Mouse (Mus musculus): ENCODE measurements around the gene Ovol3.

Gene Ovol3

DNA sequence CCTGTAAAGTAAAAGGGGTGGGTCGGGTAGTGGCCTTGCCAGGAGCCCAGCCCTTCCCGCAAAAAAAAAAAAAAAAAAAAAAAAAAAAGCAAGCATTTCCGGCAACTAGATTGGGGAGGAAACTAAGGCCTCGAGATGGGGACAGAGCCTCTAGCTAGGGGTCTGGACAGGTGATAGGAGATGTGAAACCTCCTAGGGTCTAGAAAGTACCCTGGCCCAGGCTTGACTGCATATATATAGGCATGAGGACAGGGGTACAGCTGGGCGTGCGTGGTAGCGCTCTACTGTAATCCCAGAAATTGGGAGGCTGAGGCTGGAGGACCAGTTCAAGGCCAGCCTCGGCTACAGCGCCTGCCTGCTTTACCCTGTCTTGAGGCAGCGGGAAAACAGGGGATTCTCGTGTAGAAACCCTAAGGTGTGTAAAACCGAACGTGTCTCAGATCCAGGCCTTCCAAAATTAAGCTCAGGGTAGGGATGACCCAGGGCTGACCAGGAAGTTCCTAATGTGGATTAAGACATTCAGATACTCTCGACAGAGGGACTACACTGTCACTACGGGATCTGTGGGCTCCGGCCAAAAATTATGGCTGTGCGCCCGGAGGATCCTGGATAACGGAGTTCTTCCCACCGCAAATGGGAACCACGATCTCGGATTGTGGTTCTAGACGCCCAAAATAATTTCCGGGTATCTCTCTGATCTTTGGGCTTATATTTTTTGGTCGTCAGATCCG, 41.3 kb downstream of the Ovol3 start:
- no peak for DNase-seq (ENCODE audit: low spot score in 2 of 2)

DNA sequence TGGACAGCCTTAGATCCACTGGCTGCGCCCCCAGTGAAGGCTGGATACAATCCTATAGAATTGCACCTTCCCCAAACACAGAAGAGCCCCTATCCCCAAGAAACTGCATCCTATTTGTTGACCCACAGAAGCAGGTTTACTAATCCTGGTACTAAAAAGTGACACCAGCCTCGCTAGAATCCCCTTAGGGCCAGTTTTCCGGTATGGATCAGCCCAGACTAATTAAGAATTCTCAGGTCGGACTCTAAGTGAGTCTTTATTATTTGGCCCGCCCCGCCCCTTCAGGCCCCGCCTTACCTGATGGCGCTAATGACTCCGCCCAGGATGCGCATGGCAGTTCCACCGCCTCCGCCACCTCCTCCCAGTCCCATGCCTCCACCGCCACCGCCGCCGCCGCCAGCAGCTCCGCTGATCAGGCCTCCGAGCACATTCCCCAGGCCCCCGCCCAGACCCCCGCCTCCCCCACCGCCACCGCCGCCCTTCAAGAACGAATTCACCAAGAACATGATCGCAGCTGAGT, 41.9 kb downstream of the Ovol3 start:
- peak in 1 of 2 experiments; percentile 69 for DNase-seq (ENCODE audit: low spot score in 2 of 2)

DNA sequence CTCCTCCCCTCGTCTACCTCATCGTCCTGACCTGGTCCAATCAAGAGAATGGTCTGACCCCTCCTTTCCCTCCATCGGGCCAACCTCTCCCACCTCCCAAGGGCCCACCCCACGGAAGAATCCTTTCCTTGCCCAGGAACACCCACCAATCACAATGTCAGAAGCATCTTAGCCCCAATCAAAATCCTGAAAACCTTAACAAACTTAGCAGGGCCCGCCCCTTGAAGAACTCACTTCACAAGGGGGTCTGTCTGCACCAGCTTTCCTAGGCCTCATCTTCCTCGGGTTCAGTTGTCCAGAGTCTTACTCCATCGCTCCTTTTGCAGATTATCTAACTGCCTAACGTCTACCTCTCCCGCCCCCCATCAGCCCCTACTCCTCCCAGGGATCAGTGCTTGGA, 42.5 kb downstream of the Ovol3 start:
- DNase-seq (ENCODE audit: low spot score in 2 of 2): no peak

DNA sequence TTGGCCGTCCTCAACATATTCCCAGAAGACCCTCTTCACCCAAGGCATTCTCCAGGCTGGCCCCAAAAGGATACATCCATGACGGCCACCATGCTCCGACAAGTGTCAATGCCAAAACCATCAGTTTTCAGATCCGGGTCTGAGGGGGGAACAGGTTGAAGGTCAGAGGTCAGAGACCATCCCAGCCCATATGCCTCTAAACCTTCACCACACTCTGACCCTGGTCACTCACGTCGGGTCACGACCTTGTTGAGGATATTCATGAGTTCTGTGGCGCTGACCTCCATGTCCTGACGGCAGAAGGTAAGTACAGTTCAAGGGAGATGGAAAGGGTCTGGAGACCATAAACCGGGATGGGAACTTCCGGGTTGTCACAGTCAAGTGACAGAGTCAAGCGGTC, 43.4 kb downstream of the Ovol3 start:
- no peak for DNase-seq (ENCODE audit: low spot score in 2 of 2)

DNA sequence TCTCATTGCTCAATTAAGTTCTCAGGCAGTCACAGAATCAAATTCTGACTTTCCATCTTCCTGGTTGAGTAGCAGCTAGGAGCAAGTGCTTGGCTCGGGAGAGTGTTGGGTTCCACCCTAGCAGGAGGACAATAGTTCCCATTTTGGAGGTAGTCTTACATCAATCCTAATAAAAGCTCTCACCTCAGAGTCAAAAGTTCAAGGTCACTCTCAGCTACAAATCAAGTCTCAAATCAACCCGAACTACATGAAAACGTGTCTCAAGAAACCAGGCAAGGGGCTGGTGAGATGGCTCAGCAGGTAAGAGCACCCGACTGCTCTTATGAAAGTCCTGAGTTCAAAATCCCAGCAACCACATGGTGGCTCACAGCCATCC, 46.4 kb downstream of the Ovol3 start:
- DNase-seq (ENCODE audit: low spot score in 2 of 2): no peak

DNA sequence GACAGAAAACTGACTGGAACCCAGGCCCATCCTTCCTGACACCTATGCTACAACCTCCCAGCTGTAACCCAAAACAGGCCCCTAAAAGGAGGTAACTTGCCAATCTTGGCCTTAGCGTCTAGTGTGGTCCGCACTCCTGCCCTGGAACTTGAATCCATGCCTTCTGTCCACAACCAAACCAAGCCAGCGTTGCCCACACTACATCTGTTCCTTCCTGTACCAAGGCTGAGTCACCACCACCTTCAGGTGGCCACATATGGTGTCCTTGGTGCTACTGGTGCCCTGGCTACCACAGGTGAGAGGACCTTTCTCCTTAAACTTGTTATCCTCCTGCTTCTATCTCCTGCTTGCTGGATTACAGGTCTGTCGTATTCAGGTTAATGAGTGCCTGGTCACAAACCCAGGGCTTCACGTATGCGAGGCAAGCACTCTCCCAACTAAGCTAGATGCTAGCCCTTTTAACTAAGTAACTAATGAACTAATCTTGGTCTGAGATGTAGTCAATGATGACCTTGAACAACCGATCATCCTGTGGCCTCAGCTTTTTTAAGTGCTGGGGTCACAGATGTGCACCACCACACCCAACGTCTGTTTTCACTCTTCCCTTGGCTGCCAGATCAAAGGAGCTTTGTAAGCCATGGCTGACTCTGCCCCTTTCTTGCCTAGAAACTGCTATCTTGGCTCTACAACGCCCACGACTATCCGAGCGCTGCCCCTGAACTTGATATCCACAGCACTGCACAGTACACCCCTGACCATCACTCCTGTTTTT, 47.0 kb downstream of the Ovol3 start:
- DNase-seq (ENCODE audit: low spot score in 2 of 2): no peak

DNA sequence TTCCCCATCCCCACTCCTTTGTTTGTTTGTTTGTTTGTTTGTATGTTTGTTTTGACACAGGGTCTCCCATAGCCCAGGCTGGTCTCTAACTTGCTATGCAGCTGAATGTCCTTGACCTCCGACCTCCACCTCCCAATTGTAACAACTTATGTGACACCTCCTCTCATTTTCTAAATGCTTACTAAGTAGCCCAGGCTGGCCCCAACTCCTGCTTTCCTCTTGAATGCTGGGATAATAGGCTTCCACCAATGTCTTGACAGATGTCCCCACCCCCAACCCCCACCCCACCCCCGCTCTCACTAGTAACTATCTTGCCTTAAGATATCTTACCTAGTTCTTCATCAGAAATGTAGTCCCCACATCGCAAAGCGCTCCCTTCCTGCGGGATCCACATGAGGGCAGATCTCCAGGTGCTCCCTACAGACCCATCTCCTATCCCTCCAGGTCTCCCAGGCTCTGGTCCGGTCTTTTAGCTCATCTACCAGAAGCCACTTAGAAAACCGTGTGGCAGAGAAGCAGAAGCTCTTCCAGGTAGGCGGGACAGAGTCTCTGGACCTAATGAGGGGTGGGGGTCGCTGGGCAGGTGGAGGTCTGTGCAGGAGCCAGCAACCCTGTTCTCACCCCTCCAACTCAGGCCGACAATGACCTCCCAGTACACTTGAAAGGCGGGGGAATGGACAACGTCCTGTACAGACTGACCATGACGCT, 50.7 kb downstream of the Ovol3 start:
- DNase-seq (ENCODE audit: low spot score in 2 of 2): peak in 1 of 2 experiments; percentile 17

GRCm38 (mm10) chr7:30183879-30184289, 51.6 kb downstream of the Ovol3 start, which contains the start of gene Cox7a1:
Gene Cox7a1 (plus strand): TSS chr7:30184144.
- DNase-seq (ENCODE audit: low spot score in 2 of 2): peak; percentile 75 to 82

All from urinary bladder, postnatal 4 days (tissue).